Mouse (Mus musculus): ENCODE results near the gene S100a6. TPM values are rescaled to one million over a fixed set of nuclear protein-coding genes. Genes with fewer than 3 reads are reported as not detected.
A peak's percentile ranks its signal among the peaks of the same experiment; 100 is the strongest.

Gene S100a6
- total RNA-seq (2021), result 10 to 100 TPM; 70.8 to 84.4 TPM

GRCm38 (mm10) chr3:90612728-90613291 lies at the start of gene S100a6:
Gene S100a6 (plus strand): TSS chr3:90612882.
- intact Hi-C loops (cut with DNase I), result loop anchor here (5.0 to 10.0 kb wide), 2 partner anchors 101 to 198 kb away; partner anchors contain the start of genes S100a1 and S100a13
- DNase-seq (ENCODE audit: low spot score), result peak; percentile 69

GRCm38 (mm10) chr3:90574691-90575090 lies 38.0 kb upstream of the S100a6 start:
- intact Hi-C loops (cut with DNase I), result no loop called here
- peak; percentile 14 for DNase-seq (ENCODE audit: low spot score)

GRCm38 (mm10) chr3:90575320-90575719 lies 37.4 kb upstream of the S100a6 start:
- intact Hi-C loops (cut with DNase I), result no loop called here
- no peak for DNase-seq (ENCODE audit: low spot score)

- no peak for DNase-seq (ENCODE audit: low spot score)
- intact Hi-C loops (cut with DNase I), result no loop called here
Measured at GRCm38 (mm10) chr3:90576351-90577001, 36.2 kb upstream of the S100a6 start.

- DNase-seq (ENCODE audit: low spot score), result no peak
- intact Hi-C loops (cut with DNase I), result no loop called here
Measured at GRCm38 (mm10) chr3:90579433-90579832, 33.2 kb upstream of the S100a6 start.

GRCm38 (mm10) chr3:90581141-90581540 lies 31.5 kb upstream of the S100a6 start:
- DNase-seq (ENCODE audit: low spot score), result no peak
- intact Hi-C loops (cut with DNase I), result no loop called here

GRCm38 (mm10) chr3:90582156-90582555 lies 30.5 kb upstream of the S100a6 start:
- intact Hi-C loops (cut with DNase I), result no loop called here

GRCm38 (mm10) chr3:90582556-90582955 lies 30.1 kb upstream of the S100a6 start:
- no peak for DNase-seq (ENCODE audit: low spot score)
- intact Hi-C loops (cut with DNase I), result no loop called here

More at GRCm38 (mm10) chr3:90582156-90582555, 30.5 kb upstream of the S100a6 start:
- DNase-seq (ENCODE audit: low spot score), result no peak

- DNase-seq (ENCODE audit: low spot score), result peak; percentile 16
- intact Hi-C loops (cut with DNase I), result loop anchor here (2.0 kb wide), 1 partner anchor 59 kb away; no protein-coding TSS in a partner anchor
Measured at GRCm38 (mm10) chr3:90583893-90584292, 28.8 kb upstream of the S100a6 start.

GRCm38 (mm10) chr3:90585595-90585994 lies 27.1 kb upstream of the S100a6 start:
- intact Hi-C loops (cut with DNase I), result loop anchor here (1.0 to 5.0 kb wide), 4 partner anchors 30 to 68 kb away; no protein-coding TSS in a partner anchor
- DNase-seq (ENCODE audit: low spot score), result peak; percentile 53

- DNase-seq (ENCODE audit: low spot score), result no peak
- intact Hi-C loops (cut with DNase I), result loop anchor here (5.0 kb wide), 1 partner anchor 44 kb away; no protein-coding TSS in a partner anchor
Measured at GRCm38 (mm10) chr3:90586016-90586643, 26.6 kb upstream of the S100a6 start.

GRCm38 (mm10) chr3:90586906-90587305 lies 25.8 kb upstream of the S100a6 start:
- intact Hi-C loops (cut with DNase I), result loop anchor here (5.0 kb wide), 1 partner anchor 45 kb away; no protein-coding TSS in a partner anchor
- DNase-seq (ENCODE audit: low spot score), result peak; percentile 83

- intact Hi-C loops (cut with DNase I), result loop anchor here (5.0 kb wide), 1 partner anchor 45 kb away; no protein-coding TSS in a partner anchor
- DNase-seq (ENCODE audit: low spot score), result no peak
Measured at GRCm38 (mm10) chr3:90587361-90588101, 25.2 kb upstream of the S100a6 start.

GRCm38 (mm10) chr3:90589390-90589789 lies 23.3 kb upstream of the S100a6 start:
- DNase-seq (ENCODE audit: low spot score), result no peak
- intact Hi-C loops (cut with DNase I), result loop anchor here (5.0 kb wide), 1 partner anchor 47 kb away; no protein-coding TSS in a partner anchor

GRCm38 (mm10) chr3:90589947-90590346 lies 22.7 kb upstream of the S100a6 start, which contains the start of gene S100a2:
Gene S100a2 (plus strand): TSS chr3:90590247.
- no peak for DNase-seq (ENCODE audit: low spot score)
- intact Hi-C loops (cut with DNase I), result loop anchor here (5.0 kb wide), 1 partner anchor 48 kb away; no protein-coding TSS in a partner anchor

GRCm38 (mm10) chr3:90594466-90594865 lies 18.2 kb upstream of the S100a6 start:
- DNase-seq (ENCODE audit: low spot score), result no peak
- intact Hi-C loops (cut with DNase I), result no loop called here

- DNase-seq (ENCODE audit: low spot score), result no peak
- intact Hi-C loops (cut with DNase I), result no loop called here
Measured at GRCm38 (mm10) chr3:90595556-90595955, 17.1 kb upstream of the S100a6 start.

GRCm38 (mm10) chr3:90596810-90597209 lies 15.9 kb upstream of the S100a6 start:
- DNase-seq (ENCODE audit: low spot score), result no peak
- intact Hi-C loops (cut with DNase I), result no loop called here

GRCm38 (mm10) chr3:90597736-90598135 lies 14.9 kb upstream of the S100a6 start:
- DNase-seq (ENCODE audit: low spot score), result no peak
- intact Hi-C loops (cut with DNase I), result no loop called here

GRCm38 (mm10) chr3:90598212-90598611 lies 14.5 kb upstream of the S100a6 start:
- intact Hi-C loops (cut with DNase I), result no loop called here
- no peak for DNase-seq (ENCODE audit: low spot score)
